Mouse (Mus musculus) liver, adult 2 months (tissue): ENCODE measurements around the gene Mtap.

Experiments used
- CTCF ChIP-seq: fragments of 200-500 bp; IDR thresholded peaks from 2 replicates; pipeline ENCODE4 v1.5.1; 2011; ENCODE audit warnings: low read depth, low read length, control low read depth
- POLR2A ChIP-seq: fragments of 200-500 bp; IDR thresholded peaks from 2 replicates; pipeline ENCODE4 v1.6.1; 2011; ENCODE audit warnings: low read length, control low read depth; ENCODE audit not compliant: insufficient read depth; ENCODE audit errors: extremely low read depth

DNA sequence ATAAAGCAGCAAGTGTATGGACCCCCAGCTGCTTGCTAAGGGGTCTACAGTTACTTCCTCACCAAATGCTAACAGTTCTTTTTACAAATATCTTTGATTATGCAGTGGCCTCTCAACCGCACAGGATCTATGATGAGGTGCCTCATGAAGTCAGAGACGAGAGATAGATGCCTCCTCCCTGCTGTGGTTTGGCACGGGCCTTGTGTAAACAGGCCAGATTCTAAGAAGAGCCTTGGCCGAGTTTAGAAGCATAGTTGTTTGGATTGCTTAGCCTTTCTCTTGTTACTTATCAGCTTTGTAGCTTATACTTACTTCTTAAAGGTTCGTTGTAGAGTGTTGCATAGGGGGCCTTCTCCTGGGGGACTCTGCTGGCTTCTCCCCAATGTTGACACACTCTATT, 25.6 kb downstream of the Mtap start:
- TF ChIP-seq CTCF (no peak), POLR2A (no peak)
